Mouse (Mus musculus) hindlimb bud, embryonic 11.5 days (tissue): Measurements from ENCODE around the gene Opcml.

ENCODE experiments used
- DNase-seq: peaks from one replicate; pipeline ENCODE4 v3.0.0-alpha.2; 2012; ENCODE audit warnings: low read depth, low spot score; ENCODE audit errors: extremely low spot score

Gene Opcml

GRCm38 (mm10) chr9:28587857-28588388 is 797.3 kb downstream of the Opcml start:
- DNase-seq: no peak

- DNase-seq: no peak
These were observed 797.9 kb downstream of the Opcml start for GRCm38 (mm10) chr9:28588488-28588887.

GRCm38 (mm10) chr9:28592208-28592607 is 801.6 kb downstream of the Opcml start:
- DNase-seq: no peak

GRCm38 (mm10) chr9:28595062-28595461 is 804.5 kb downstream of the Opcml start:
- no peak for DNase-seq

GRCm38 (mm10) chr9:28605561-28605960 is 815.0 kb downstream of the Opcml start:
- DNase-seq: no peak

GRCm38 (mm10) chr9:28613683-28614620 is 823.4 kb downstream of the Opcml start:
- DNase-seq: no peak

GRCm38 (mm10) chr9:28615447-28615846 is 824.9 kb downstream of the Opcml start:
- no peak for DNase-seq

- DNase-seq: no peak
These were observed 827.1 kb downstream of the Opcml start for GRCm38 (mm10) chr9:28617666-28618065.

- DNase-seq: no peak
These were observed 827.8 kb downstream of the Opcml start for GRCm38 (mm10) chr9:28618186-28618892.

- DNase-seq: no peak
These were observed 831.4 kb downstream of the Opcml start for GRCm38 (mm10) chr9:28621939-28622338.

- no peak for DNase-seq
These were observed 834.3 kb downstream of the Opcml start for GRCm38 (mm10) chr9:28624870-28625269.

- no peak for DNase-seq
These were observed 852.2 kb downstream of the Opcml start for GRCm38 (mm10) chr9:28642766-28643165.

GRCm38 (mm10) chr9:28644063-28644462 is 853.5 kb downstream of the Opcml start:
- DNase-seq: no peak

- no peak for DNase-seq
These were observed 859.5 kb downstream of the Opcml start for GRCm38 (mm10) chr9:28650089-28650488.

GRCm38 (mm10) chr9:28659996-28660395 is 869.4 kb downstream of the Opcml start:
- no peak for DNase-seq

GRCm38 (mm10) chr9:28662882-28663281 is 872.3 kb downstream of the Opcml start:
- DNase-seq: no peak

- DNase-seq: no peak
These were observed 889.7 kb downstream of the Opcml start for GRCm38 (mm10) chr9:28680309-28680708.

- DNase-seq: no peak
These were observed 890.9 kb downstream of the Opcml start for GRCm38 (mm10) chr9:28681252-28682037.

- DNase-seq: no peak
These were observed 893.4 kb downstream of the Opcml start for GRCm38 (mm10) chr9:28683951-28684470.

GRCm38 (mm10) chr9:28686942-28687611 is 896.5 kb downstream of the Opcml start:
- peak; percentile 24 for DNase-seq
